Mouse (Mus musculus) liver, postnatal 0 days (tissue): Measurements from ENCODE around the gene Gpx3. TPM values are rescaled to one million over a fixed set of nuclear protein-coding genes. Genes with fewer than 3 reads are reported as not detected.
"Not testable (repeated sequence)": the region's sequence is repeated elsewhere in the genome, so short reads cannot be mapped to it uniquely, and the experiment has no call there.

ENCODE experiments used
- ATAC-seq: fragments of 200-750 bp; cut with Nextera tagmentation; 2 replicates; pipeline ENCODE4 v1.8.0; 2017; ENCODE audit warnings: mild to moderate bottlenecking, moderate library complexity
- DNase-seq: peaks from one replicate; pipeline ENCODE4 v3.0.0-alpha.2; 2016
- H3K27ac ChIP-seq: fragments of 300-500 bp; sonication (generic); 2 replicates; pipeline ENCODE4 v1.5.1; 2014; ENCODE audit warnings: antibody characterized with exemption, moderate library complexity, mild to moderate bottlenecking, low read depth
- H3K27me3 ChIP-seq: fragments of 300-500 bp; sonication (generic); 2 replicates; pipeline ENCODE4 v1.6.1; 2014; ENCODE audit warnings: low read length, control low read depth, mixed read lengths; ENCODE audit not compliant: insufficient read depth
- H3K36me3 ChIP-seq: fragments of 300-500 bp; sonication (generic); replicated peaks from 2 replicates; pipeline ENCODE4 v1.6.1; 2014; ENCODE audit warnings: mild to moderate bottlenecking, control low read depth, low read length, moderate library complexity, mixed read lengths; ENCODE audit not compliant: insufficient read depth
- H3K4me1 ChIP-seq: fragments of 300-500 bp; sonication (generic); 2 replicates; pipeline ENCODE4 v1.6.1; 2014; ENCODE audit warnings: antibody characterized with exemption, mild to moderate bottlenecking, control low read depth; ENCODE audit not compliant: insufficient read depth
- H3K4me2 ChIP-seq: fragments of 300-500 bp; sonication (generic); 2 replicates; pipeline ENCODE4 v1.6.1; 2014; ENCODE audit warnings: low read depth, mild to moderate bottlenecking, low read length, moderate library complexity, mixed read lengths
- H3K4me3 ChIP-seq: fragments of 300-500 bp; sonication (generic); 2 replicates; pipeline ENCODE4 v1.5.1; 2014; ENCODE audit warnings: low read depth, low read length
- H3K9ac ChIP-seq: fragments of 300-500 bp; sonication (generic); replicated peaks from 2 replicates; pipeline ENCODE4 v1.6.1; 2014; ENCODE audit warnings: mild to moderate bottlenecking, moderate library complexity
- H3K9me3 ChIP-seq: fragments of 300-500 bp; sonication (generic); 2 replicates; pipeline ENCODE4 v1.6.1; 2016; ENCODE audit warnings: mild to moderate bottlenecking, control low read depth, low read length, mixed read lengths
- CTCF ChIP-seq: sonication (generic); IDR thresholded peaks from 2 replicates; pipeline ENCODE4 v1.5.1; 2016; ENCODE audit warnings: antibody characterized with exemption, low read depth
- EP300 ChIP-seq: IDR thresholded peaks from 2 replicates; pipeline ENCODE4 v1.6.1; 2016; ENCODE audit warnings: antibody characterized with exemption, low read depth, mild to moderate bottlenecking
- WGBS: fragments of 180-500 bp; shearing (Covaris S2); extraction: QIAGEN DNeasy Blood & Tissue Kit; methylation state at CpG from one replicate; pipeline ENCODE4 v1.1.7; 2014; ENCODE audit not compliant: insufficient replicate concordance; 5-methylcytosine and 5-hydroxymethylcytosine counted together
- polyA plus RNA-seq: library from polyadenylated mRNA; unstranded; fragments of >200 nt; fragmentation: Nextera tagmentation; extraction: Ambion mirVana; gene quantifications from 2 replicates; pipeline ENCODE4 v1.2.1, GENCODE M21; 2015

Gene Gpx3
- polyA plus RNA-seq, 1 experiment from 2014 or later: 30.4 TPM

- ATAC-seq: no peak
- peaks cover 33% of the 10 kb centered on the region for H3K4me1 ChIP-seq
- no peak for TF ChIP-seq CTCF
- no peak for TF ChIP-seq EP300
- H3K27me3 ChIP-seq: no peaks in the 10 kb centered on the region
- 84% methylated on average over 8 of the region's 8 CpGs for WGBS
- no peaks in the 10 kb centered on the region for H3K9me3 ChIP-seq
- 0 out of 2 replicates have a peak, but pooled peaks cover 3% of the 10 kb centered on the region for H3K36me3 ChIP-seq
- no peak for DNase-seq
- H3K27ac ChIP-seq: no peak overlapping the region
- peak overlapping the region; percentile 73 for H3K4me2 ChIP-seq
- 0 out of 2 replicates have a peak overlapping the region, but pooled peaks have one; percentile 77 for H3K4me3 ChIP-seq
- H3K9ac ChIP-seq: no peak overlapping the region; the same call in 1 of the 2 replicates
Measured at GRCm38 (mm10) chr11:54954716-54955115, 52.5 kb downstream of the Gpx3 start.

GRCm38 (mm10) chr11:54955400-54955734 is 53.1 kb downstream of the Gpx3 start:
- not testable (repeated sequence) for ATAC-seq
- peak overlapping the region; percentile 74 for H3K9ac ChIP-seq

GRCm38 (mm10) chr11:54955735-54956480 is 53.7 kb downstream of the Gpx3 start:
- DNase-seq: peak; percentile 99
- peaks cover 33% of the 10 kb centered on the region for H3K4me1 ChIP-seq
- H3K9me3 ChIP-seq: no peaks in the 10 kb centered on the region
- WGBS: under 1% methylated on average over 58 of the region's 59 CpGs
- peak overlapping the region; percentile 77 for H3K4me3 ChIP-seq
- H3K27ac ChIP-seq: peak overlapping the region; percentile 90
- H3K9ac ChIP-seq: peak overlapping the region; percentile 74
- H3K27me3 ChIP-seq: no peaks in the 10 kb centered on the region
- TF ChIP-seq EP300 (peak; percentile 28; the same call in 1 of the 2 replicates), CTCF (no peak)
- peak overlapping the region; percentile 73 for H3K4me2 ChIP-seq
- no peaks in the 10 kb centered on the region for H3K36me3 ChIP-seq
- peak; percentile 99 for ATAC-seq

More at GRCm38 (mm10) chr11:54955400-54955734, 53.1 kb downstream of the Gpx3 start:
- H3K27ac ChIP-seq: peak overlapping the region; percentile 90
- H3K4me2 ChIP-seq: peak overlapping the region; percentile 73
- H3K36me3 ChIP-seq, DNase-seq, H3K27me3 ChIP-seq, H3K9me3 ChIP-seq: not testable (repeated sequence)
- 37% methylated on average over 10 of the region's 10 CpGs for WGBS
- H3K4me3 ChIP-seq: peak overlapping the region; percentile 77
- peaks cover 33% of the 10 kb centered on the region for H3K4me1 ChIP-seq

GRCm38 (mm10) chr11:54956912-54957311 is 54.7 kb downstream of the Gpx3 start:
- TF ChIP-seq CTCF (no peak), EP300 (no peak)
- Histone ChIP-seq H3K9ac (no peak overlapping the region), H3K36me3 (no peaks in the 10 kb centered on the region), H3K4me3 (no peak overlapping the region), H3K27ac (no peak overlapping the region), H3K4me2 (no peak overlapping the region), H3K27me3 (no peaks in the 10 kb centered on the region), H3K9me3 (no peaks in the 10 kb centered on the region), H3K4me1 (peaks cover 33% of the 10 kb centered on the region)
- no peak for DNase-seq
- no peak for ATAC-seq
- 47% methylated on average over 7 of the region's 7 CpGs for WGBS

- not testable (repeated sequence) for H3K4me3 ChIP-seq, H3K9ac ChIP-seq, H3K36me3 ChIP-seq, H3K4me2 ChIP-seq, H3K9me3 ChIP-seq, H3K27me3 ChIP-seq, DNase-seq, ATAC-seq, H3K27ac ChIP-seq
- peaks cover 33% of the 10 kb centered on the region for H3K4me1 ChIP-seq
- 69% methylated on average over 3 of the region's 3 CpGs for WGBS
Measured at GRCm38 (mm10) chr11:54957708-54958107, 55.5 kb downstream of the Gpx3 start.

GRCm38 (mm10) chr11:54958571-54959073 is 56.4 kb downstream of the Gpx3 start:
- Histone ChIP-seq H3K4me3 (no peak overlapping the region), H3K27me3 (no peaks in the 10 kb centered on the region), H3K36me3 (no peaks in the 10 kb centered on the region), H3K27ac (peak overlapping the region; percentile 25; the same call in 1 of the 2 replicates), H3K4me2 (no peak overlapping the region), H3K4me1 (peaks cover 33% of the 10 kb centered on the region), H3K9ac (no peak overlapping the region), H3K9me3 (no peaks in the 10 kb centered on the region)
- ATAC-seq (no peak), DNase-seq (no peak)
- TF ChIP-seq EP300 (no peak), CTCF (no peak)
- WGBS: 20% methylated on average over 3 of the region's 3 CpGs

Other genes with a start within 250 kb of the Gpx3 start
- 13.7 and 15.4 TPM in 2 replicates for gene Cdc42se2, start 114.8 kb upstream of the Gpx3 start, polyA plus RNA-seq
- gene Lyrm7, start 41.5 kb upstream of the Gpx3 start, polyA plus RNA-seq: 2.9 and 5.0 TPM in 2 replicates
- 791 and 898 TPM in 2 replicates for gene Hint1, start 36.1 kb upstream of the Gpx3 start, polyA plus RNA-seq
- gene Tnip1, start 60.5 kb downstream of the Gpx3 start, polyA plus RNA-seq: 5.2 and 5.3 TPM in 2 replicates
- gene Anxa6, start 131.0 kb downstream of the Gpx3 start, polyA plus RNA-seq: 47.5 and 47.7 TPM in 2 replicates
- gene Ccdc69, start 175.7 kb downstream of the Gpx3 start, polyA plus RNA-seq: 1.3 and 1.6 TPM in 2 replicates
- gene Gm2a, start 195.7 kb downstream of the Gpx3 start, polyA plus RNA-seq: 28.7 and 31.6 TPM in 2 replicates
- not detected in 2 replicates for gene Slc36a3, start 249.3 kb downstream of the Gpx3 start, polyA plus RNA-seq